15 mouse cellular contexts compared by ENCODE assay signal in genomic region chr17:71206136-71206893, GRCm38 (mm10). TPM values are rescaled to one million over a fixed set of nuclear protein-coding genes. Genes with fewer than 3 reads are reported as not detected.
DNase-seq lines count a peak whose midpoint lies in the region; ATAC-seq and TF ChIP-seq lines count a peak whose summit lies in the region.
"Had no signal": no experiment of that assay in that cellular context is flagged by ENCODE, and none has a peak within 500 bp of the region (broad histone marks: within the 10 kb centered on the region; RNA-seq: fewer than 3 reads in every experiment).

No protein-coding gene starts in this region.

- no peak overlapping the region for H3ac ChIP-seq in myocyte (ENCODE audit: control insufficient read depth, insufficient read length)

- H3K9me3 ChIP-seq in intestine, postnatal 0 days (ENCODE audit: control insufficient read depth): no peaks in the 10 kb centered on the region
- H3K9me3 ChIP-seq in forebrain, embryonic 11.5 days (ENCODE audit: control insufficient read depth, low read length): no peaks in the 10 kb centered on the region
- H3K9me3 ChIP-seq: kidney, embryonic 15.5 days; limb, embryonic 15.5 days; midbrain, embryonic 13.5 days; neural tube, embryonic 12.5 days had no signal

- TF ChIP-seq POLR2A in kidney, adult 2 months (IDR thresholded peaks at IDR 0.05; ENCODE audit: low read depth, low read length): no peak
- TF ChIP-seq POLR2A in bone marrow, adult 2 months (IDR thresholded peaks at IDR 0.05; ENCODE audit: borderline replicate concordance, control insufficient read depth, low read depth, low read length): no peak
- TF ChIP-seq POLR2A in myocyte (IDR thresholded peaks at IDR 0.05; ENCODE audit: insufficient read length, low read depth): no peak

- no peaks in the 10 kb centered on the region for H3K27me3 ChIP-seq in kidney, adult 2 months (replicated peaks; ENCODE audit: control insufficient read depth, insufficient read depth, low read length)
- H3K27me3 ChIP-seq in intestine, postnatal 0 days (replicated peaks; ENCODE audit: control insufficient read depth, insufficient read depth, low read length): no peaks in the 10 kb centered on the region
- H3K27me3 ChIP-seq in myocyte (ENCODE audit: control insufficient read depth, insufficient read depth, insufficient read length): no peaks in the 10 kb centered on the region
- H3K27me3 ChIP-seq in forebrain, embryonic 11.5 days (ENCODE audit: control insufficient read depth, insufficient read depth, low read length): no peaks in the 10 kb centered on the region
- H3K27me3 ChIP-seq: kidney, embryonic 15.5 days; limb, embryonic 15.5 days; midbrain, embryonic 13.5 days; neural tube, embryonic 12.5 days had no signal

- peak; percentile 66 for ATAC-seq in intestine, postnatal 0 days
- no peak for ATAC-seq in forebrain, embryonic 11.5 days (replicated peaks; ENCODE audit: low FRiP score)
- ATAC-seq: midbrain, embryonic 13.5 days had no signal

- no peaks in the 10 kb centered on the region for H3K36me3 ChIP-seq in kidney, adult 2 months (ENCODE audit: control insufficient read depth, insufficient read depth, low read length)
- H3K36me3 ChIP-seq in intestine, postnatal 0 days (ENCODE audit: control insufficient read depth, insufficient read depth): no peaks in the 10 kb centered on the region; the same call in 1 of the 2 replicates
- no peaks in the 10 kb centered on the region for H3K36me3 ChIP-seq in myocyte (ENCODE audit: control insufficient read depth, insufficient read depth)
- no peaks in the 10 kb centered on the region for H3K36me3 ChIP-seq in forebrain, embryonic 11.5 days (ENCODE audit: control insufficient read depth, insufficient read depth, low read length)
- H3K36me3 ChIP-seq: kidney, embryonic 15.5 days; limb, embryonic 15.5 days; midbrain, embryonic 13.5 days; neural tube, embryonic 12.5 days had no signal

- peaks cover 42% of the 10 kb centered on the region for H3K4me1 ChIP-seq in kidney, adult 2 months (ENCODE audit: control insufficient read depth, insufficient read depth, low read length)
- H3K4me1 ChIP-seq in bone marrow, adult 2 months (ENCODE audit: control insufficient read depth, insufficient read depth, low read length): peaks cover 3% of the 10 kb centered on the region
- no peaks in the 10 kb centered on the region for H3K4me1 ChIP-seq in intestine, postnatal 0 days (replicated peaks; ENCODE audit: control insufficient read depth, insufficient read depth, low read length)
- H3K4me1 ChIP-seq in forebrain, embryonic 11.5 days (replicated peaks; ENCODE audit: control insufficient read depth, insufficient read depth, low read length): no peaks in the 10 kb centered on the region
- H3K4me1 ChIP-seq: neural tube, embryonic 12.5 days had no signal

- TF ChIP-seq CTCF in kidney, adult 2 months (conservative IDR thresholded peaks at IDR 0.05; ENCODE audit: insufficient read depth, insufficient read length, low read depth, low read length): no peak
- no peak for TF ChIP-seq CTCF in bone marrow, adult 2 months (IDR thresholded peaks at IDR 0.05; ENCODE audit: control insufficient read depth, insufficient read depth, low read length)
- TF ChIP-seq CTCF in intestine, postnatal 0 days (IDR thresholded peaks at IDR 0.05; ENCODE audit: low read depth): no peak

- WGBS in kidney, adult 2 months: 48% methylated on average over 12 of the region's 12 CpGs
- WGBS in bone marrow, adult 2 months: 69% methylated on average over 12 of the region's 12 CpGs
- WGBS in intestine, postnatal 0 days: 20% methylated on average over 12 of the region's 12 CpGs
- 86% methylated on average over 12 of the region's 12 CpGs for WGBS in forebrain, embryonic 11.5 days

- H3K4me3 ChIP-seq in kidney, adult 2 months (ENCODE audit: insufficient read depth, low read depth, low read length): no peak overlapping the region
- H3K4me3 ChIP-seq in bone marrow, adult 2 months (replicated peaks; ENCODE audit: control insufficient read depth, low read depth, low read length): peak overlapping the region; percentile 11
- H3K4me3 ChIP-seq in intestine, postnatal 0 days (ENCODE audit: low read depth, low read length): no peak overlapping the region
- H3K4me3 ChIP-seq in myocyte: no peak overlapping the region
- H3K4me3 ChIP-seq in forebrain, embryonic 11.5 days (ENCODE audit: low read depth, low read length): no peak overlapping the region
- H3K4me3 ChIP-seq: kidney, embryonic 15.5 days; limb, embryonic 15.5 days; midbrain, embryonic 13.5 days; neural tube, embryonic 12.5 days had no signal

- peaks cover 92% of the 10 kb centered on the region for H3K79me2 ChIP-seq in myocyte (ENCODE audit: control insufficient read depth, insufficient read depth)

- peak overlapping the region; percentile 30 for H3K4me2 ChIP-seq in intestine, postnatal 0 days (replicated peaks; ENCODE audit: low read depth)
- H3K4me2 ChIP-seq in myocyte (ENCODE audit: low read depth): peak overlapping the region; percentile 51
- H3K4me2 ChIP-seq in forebrain, embryonic 11.5 days (ENCODE audit: low read depth, low read length, severe bottlenecking): no peak overlapping the region
- H3K4me2 ChIP-seq: kidney, embryonic 15.5 days; limb, embryonic 15.5 days; midbrain, embryonic 13.5 days; neural tube, embryonic 12.5 days had no signal

- peak overlapping the region; percentile 74 for H3K27ac ChIP-seq in kidney, adult 2 months (ENCODE audit: insufficient read depth, low read depth, low read length)
- H3K27ac ChIP-seq in bone marrow, adult 2 months (ENCODE audit: control insufficient read depth, insufficient read depth, low read depth, low read length, poor library complexity): no peak overlapping the region
- peak overlapping the region; percentile 54 for H3K27ac ChIP-seq in intestine, postnatal 0 days (ENCODE audit: low read depth, low read length)
- H3K27ac ChIP-seq in forebrain, embryonic 11.5 days (ENCODE audit: low read depth, low read length): no peak overlapping the region
- H3K27ac ChIP-seq: kidney, embryonic 15.5 days; limb, embryonic 15.5 days; midbrain, embryonic 13.5 days; neural tube, embryonic 12.5 days had no signal

- peak; percentile 43 for DNase-seq in kidney, adult 2 months
- no peak for DNase-seq in kidney, adult 11 months
- no peak for DNase-seq in urinary bladder, postnatal 10 days (ENCODE audit: low spot score)
- no peak for DNase-seq in forebrain, embryonic 11.5 days (ENCODE audit: low spot score)
- DNase-seq: cerebellum, adult 9-11 months; heart, postnatal 4 days; layer of hippocampus, adult 9-11 months; lung, postnatal 36 days had no signal

- H3K9ac ChIP-seq in intestine, postnatal 0 days (ENCODE audit: low read depth, low read length): no peak overlapping the region
- H3K9ac ChIP-seq in forebrain, embryonic 11.5 days (ENCODE audit: low read length): no peak overlapping the region
- H3K9ac ChIP-seq: kidney, embryonic 15.5 days; limb, embryonic 15.5 days; midbrain, embryonic 13.5 days; neural tube, embryonic 12.5 days had no signal

TF ChIP-seq in myocyte, 11 proteins besides CTCF, POLR2A, EP300 and RAD21:
- TF ChIP-seq TCF3 (IDR thresholded peaks at IDR 0.05; ENCODE audit: insufficient read length, low read depth) (no peak), CEBPB (IDR thresholded peaks at IDR 0.05; ENCODE audit: insufficient read depth, poor library complexity, severe bottlenecking) (no peak), E2F4 (IDR thresholded peaks at IDR 0.05; ENCODE audit: insufficient read depth) (no peak), REST (IDR thresholded peaks at IDR 0.05; ENCODE audit: insufficient read depth, insufficient read length) (no peak), TCF12 (IDR thresholded peaks at IDR 0.05; ENCODE audit: insufficient read depth, poor library complexity, severe bottlenecking) (no peak), MYOG (IDR thresholded peaks at IDR 0.05; ENCODE audit: control insufficient read depth in 1 of 3, insufficient read depth in 1 of 3, insufficient read length in 2 of 3, low read depth in 2 of 3) (no peak), SRF (IDR thresholded peaks at IDR 0.05; ENCODE audit: control insufficient read depth, insufficient read length, low read depth) (no peak), USF1 (IDR thresholded peaks at IDR 0.05; ENCODE audit: low read depth) (no peak), MYOD1 (IDR thresholded peaks at IDR 0.05; ENCODE audit: control insufficient read depth in 1 of 3, insufficient read length in 2 of 3, low read depth in 2 of 3) (no peak), MAX (IDR thresholded peaks at IDR 0.05; ENCODE audit: low read depth) (no peak), POLR2AphosphoS2 (IDR thresholded peaks at IDR 0.05; ENCODE audit: insufficient read length, low read depth) (no peak)

RNA-seq across cellular contexts. Expression of gene Lpin2, which starts 24.0 kb away (rescaled TPM):
- polyA plus RNA-seq in kidney, adult 2 months (2012; rRNA removed): 17.7 and 20.5 TPM in 2 replicates
- polyA plus RNA-seq in bone marrow, adult 2 months (2011; ENCODE audit: insufficient read depth, insufficient read length, low replicate concordance, missing spikeins): 38.3 and 70.4 TPM in 2 replicates
- polyA plus RNA-seq in intestine, postnatal 0 days (2015; fragmentation: Nextera tagmentation; extraction: Ambion mirVana): 22.2 and 24.8 TPM in 2 replicates
- 6.4 TPM for polyA plus RNA-seq in myocyte (2012; fragmentation: generic; extraction: Trizol)
- 47.5 and 53.5 TPM in 2 replicates for polyA plus RNA-seq in forebrain, embryonic 11.5 days (2014; fragmentation: Nextera tagmentation; extraction: Ambion mirVana)

Comparison
In these comparisons a context has a peak if more than half of its experiments do, and no peak if none do; other contexts are left out.
1. H3K27ac ChIP-seq: peak in kidney, adult 2 months (single experiment) and intestine, postnatal 0 days (single experiment); none in bone marrow, adult 2 months (single experiment) and forebrain, embryonic 11.5 days (single experiment).